Mouse (Mus musculus): ENCODE measurements at regions not wholly inside any gene's neighbourhood (a gene's known extent, or its start where the extent isn't known, plus 50 kb on each side); places are given as distances from the start of the nearest gene placed in this dataset.

GRCm38 (mm10) chr9:5761215-5761614, 407.2 kb upstream of the Pdgfd start:
- Histone ChIP-seq H3K27ac (no peak overlapping the region), H3K4me3 (no peak overlapping the region)
- DNase-seq, result no peak
- intact Hi-C loops (cut with DNase I), result no loop called here
- TF ChIP-seq CTCF (IDR thresholded peaks at IDR 0.05), result no peak

DNA sequence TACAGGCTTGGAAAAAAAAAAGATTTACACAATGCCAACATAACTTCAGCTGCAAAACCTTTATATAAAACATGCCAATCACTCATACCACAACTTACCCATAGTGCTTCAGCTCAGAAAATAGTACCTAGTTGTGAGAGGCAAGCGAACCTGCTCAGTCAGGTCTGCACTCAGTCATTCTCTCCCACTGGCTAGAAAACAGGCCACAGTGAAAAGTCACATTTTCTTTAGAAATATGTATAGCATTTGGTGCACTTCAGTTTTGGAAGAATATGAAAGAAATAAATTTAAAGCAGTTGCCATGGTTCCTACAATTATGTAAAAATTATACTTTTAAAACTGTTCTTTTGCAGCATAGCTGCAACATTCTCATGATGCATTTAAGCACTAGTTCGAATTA, 398.5 kb upstream of the Pdgfd start:
- Histone ChIP-seq H3K4me3 (no peak overlapping the region), H3K27ac (no peak overlapping the region)
- no peak for DNase-seq
- intact Hi-C loops (cut with DNase I), result no loop called here
- no peak for TF ChIP-seq CTCF (IDR thresholded peaks at IDR 0.05)

- DNase-seq, result no peak
- Histone ChIP-seq H3K27ac (no peak overlapping the region), H3K4me3 (no peak overlapping the region)
- intact Hi-C loops (cut with DNase I), result no loop called here
- TF ChIP-seq CTCF (IDR thresholded peaks at IDR 0.05), result no peak
Observed at GRCm38 (mm10) chr9:5771158-5771557, 397.2 kb upstream of the Pdgfd start.

All from gastrocnemius, adult 2 months (tissue).